ENCODE assay signal across 11 mouse cellular contexts in genomic region chr7:120913332-120913731, GRCm38 (mm10). TPM values are rescaled to one million over a fixed set of nuclear protein-coding genes. Genes with fewer than 3 reads are reported as not detected.
DNase-seq lines count a peak whose midpoint lies in the region; ATAC-seq and TF ChIP-seq lines count a peak whose summit lies in the region.
"Had no signal": no experiment of that assay in that cellular context is flagged by ENCODE, and none has a peak within 500 bp of the region (broad histone marks: within the 10 kb centered on the region; RNA-seq: fewer than 3 reads in every experiment).

No protein-coding gene starts in this region.

- no peaks in the 10 kb centered on the region for H3K27me3 ChIP-seq in forebrain, postnatal 0 days (ENCODE audit: insufficient read depth, low read length)
- no peaks in the 10 kb centered on the region for H3K27me3 ChIP-seq in forebrain, embryonic 11.5 days (ENCODE audit: control insufficient read depth, insufficient read depth, low read length)
- H3K27me3 ChIP-seq in CH12.LX (replicated peaks) = no peaks in the 10 kb centered on the region
- H3K27me3 ChIP-seq in liver, embryonic 14.5 days (ENCODE audit: control insufficient read depth, insufficient read depth, low read length) = no peaks in the 10 kb centered on the region
- H3K27me3 ChIP-seq: heart, embryonic 15.5 days; limb, embryonic 13.5 days had no signal

- peak; percentile 21; the same call in 1 of the 2 replicates for TF ChIP-seq CTCF in forebrain, postnatal 0 days (IDR thresholded peaks at IDR 0.05; ENCODE audit: low read depth)
- TF ChIP-seq CTCF in CH12.LX (conservative IDR thresholded peaks at IDR 0.05 in 1 of 2, IDR thresholded peaks at IDR 0.05 in 1 of 2; ENCODE audit: low read depth in 2 of 2, low read length in 2 of 2) = peak in 1 of 2 experiments; percentile 76; a peak in 2 of 4 replicates
- TF ChIP-seq CTCF in liver, embryonic 14.5 days (IDR thresholded peaks at IDR 0.05; ENCODE audit: low read depth) = peak; percentile 55

- H3K9me3 ChIP-seq in forebrain, postnatal 0 days (ENCODE audit: low read length) = no peaks in the 10 kb centered on the region
- H3K9me3 ChIP-seq in forebrain, embryonic 11.5 days (ENCODE audit: control insufficient read depth, low read length) = no peaks in the 10 kb centered on the region
- H3K9me3 ChIP-seq in CH12.LX (replicated peaks; ENCODE audit: low read length) = no peaks in the 10 kb centered on the region
- no peaks in the 10 kb centered on the region for H3K9me3 ChIP-seq in liver, embryonic 14.5 days (ENCODE audit: control insufficient read depth, low read length)
- H3K9me3 ChIP-seq: heart, embryonic 15.5 days; limb, embryonic 13.5 days had no signal

- H3K4me1 ChIP-seq in forebrain, postnatal 0 days (ENCODE audit: insufficient read depth) = no peaks in the 10 kb centered on the region
- no peaks in the 10 kb centered on the region for H3K4me1 ChIP-seq in forebrain, embryonic 11.5 days (replicated peaks; ENCODE audit: control insufficient read depth, insufficient read depth, low read length)
- peaks cover 0 to 14% of the 10 kb centered on the region in 2 experiments; a peak in 2 of 4 replicates for H3K4me1 ChIP-seq in CH12.LX (ENCODE audit: control insufficient read depth in 1 of 2, insufficient read depth in 2 of 2)
- peaks cover 0 to 8% of the 10 kb centered on the region in 2 experiments; a peak in 1 of 4 replicates for H3K4me1 ChIP-seq in liver, embryonic 14.5 days (replicated peaks; ENCODE audit: control insufficient read depth in 2 of 2, insufficient read depth in 2 of 2, low read length in 1 of 2)

- no peak overlapping the region for H3K4me3 ChIP-seq in forebrain, postnatal 0 days (ENCODE audit: low read depth, low read length)
- no peak overlapping the region for H3K4me3 ChIP-seq in forebrain, embryonic 11.5 days (ENCODE audit: low read depth, low read length)
- no peak overlapping the region for H3K4me3 ChIP-seq in CH12.LX (replicated peaks in 1 of 3; ENCODE audit: low read depth in 2 of 3, low read length in 2 of 3, poor library complexity in 1 of 3)
- no peak overlapping the region for H3K4me3 ChIP-seq in liver, embryonic 14.5 days (ENCODE audit: insufficient read depth in 1 of 2, low read depth in 2 of 2, low read length in 2 of 2)
- H3K4me3 ChIP-seq: heart, embryonic 15.5 days; limb, embryonic 13.5 days had no signal

- H3K9ac ChIP-seq in forebrain, postnatal 0 days = no peak overlapping the region
- no peak overlapping the region for H3K9ac ChIP-seq in forebrain, embryonic 11.5 days (ENCODE audit: low read length)
- H3K9ac ChIP-seq in CH12.LX (ENCODE audit: insufficient read depth, low read depth) = no peak overlapping the region
- no peak overlapping the region for H3K9ac ChIP-seq in liver, embryonic 14.5 days (replicated peaks)
- H3K9ac ChIP-seq: heart, embryonic 15.5 days; limb, embryonic 13.5 days had no signal

- WGBS in forebrain, postnatal 0 days = 39% methylated on average over 1 of the region's 1 CpGs
- 52% methylated on average over 1 of the region's 1 CpGs for WGBS in forebrain, embryonic 11.5 days
- WGBS in liver, embryonic 14.5 days (ENCODE audit: insufficient replicate concordance) = 5% methylated on average over 1 of the region's 1 CpGs

- in situ Hi-C loops in CH12.LX (cut with MboI; ENCODE audit: low pct_ligation_motif_present, low pct_unique_long_range_greater_than_20kb, low sequenced_read_pairs) = loop anchor here (5.0 kb wide), 1 partner anchor 76 kb away; no protein-coding TSS in a partner anchor

- TF ChIP-seq RAD21 in CH12.LX (IDR thresholded peaks at IDR 0.05; ENCODE audit: low read depth, low read length) = peak; percentile 70

- TF ChIP-seq POLR2A in CH12.LX (IDR thresholded peaks at IDR 0.05; ENCODE audit: low read depth, low read length) = no peak

- no peak overlapping the region for H3K27ac ChIP-seq in forebrain, postnatal 0 days (ENCODE audit: low read depth, low read length)
- H3K27ac ChIP-seq in forebrain, embryonic 11.5 days (ENCODE audit: low read depth, low read length) = no peak overlapping the region
- H3K27ac ChIP-seq in CH12.LX (ENCODE audit: insufficient read depth, low read depth) = no peak overlapping the region
- H3K27ac ChIP-seq in liver, embryonic 14.5 days = no peak overlapping the region
- H3K27ac ChIP-seq: heart, embryonic 15.5 days; limb, embryonic 13.5 days had no signal

- no peaks in the 10 kb centered on the region for H3K36me3 ChIP-seq in forebrain, postnatal 0 days (ENCODE audit: insufficient read depth)
- H3K36me3 ChIP-seq in forebrain, embryonic 11.5 days (ENCODE audit: control insufficient read depth, insufficient read depth, low read length) = no peaks in the 10 kb centered on the region
- no peaks in the 10 kb centered on the region for H3K36me3 ChIP-seq in CH12.LX (replicated peaks in 1 of 2; ENCODE audit: control insufficient read depth in 1 of 2, insufficient read depth in 1 of 2, low read length in 1 of 2)
- no peaks in the 10 kb centered on the region for H3K36me3 ChIP-seq in liver, embryonic 14.5 days (replicated peaks; ENCODE audit: control insufficient read depth, insufficient read depth, low read depth)
- H3K36me3 ChIP-seq: heart, embryonic 15.5 days; limb, embryonic 13.5 days had no signal

- dilution Hi-C loops in CH12.LX (cut with MboI; ENCODE audit: extremely low pct_ligation_motif_present, extremely low pct_unique_long_range_greater_than_20kb, low sequenced_read_pairs) = no loop called here

- no peak for DNase-seq in forebrain, postnatal 0 days
- DNase-seq in forebrain, embryonic 11.5 days (ENCODE audit: low spot score) = no peak
- DNase-seq in lung, postnatal 36 days = peak; percentile 57
- no peak for DNase-seq in lung, adult 18-20 months
- DNase-seq in CH12.LX (ENCODE audit: extremely low read depth) = peak; percentile 41
- peak; percentile 20 to 30 (median 23) for DNase-seq in liver, embryonic 14.5 days (ENCODE audit: low read depth in 3 of 3, low spot score in 3 of 3)
- no peak for DNase-seq in right cerebral cortex, postnatal 10 days (ENCODE audit: low spot score in 2 of 2)
- no peak for DNase-seq in left cerebral cortex, adult 9 months (ENCODE audit: low spot score in 2 of 2)
- DNase-seq: retina, postnatal 1 day had no signal

- ATAC-seq in forebrain, postnatal 0 days = no peak
- ATAC-seq in forebrain, embryonic 11.5 days (replicated peaks; ENCODE audit: low FRiP score) = no peak
- no peak for ATAC-seq in liver, embryonic 14.5 days (ENCODE audit: insufficient read depth)

- no peak overlapping the region for H3K4me2 ChIP-seq in forebrain, postnatal 0 days (ENCODE audit: low read depth)
- H3K4me2 ChIP-seq in forebrain, embryonic 11.5 days (ENCODE audit: low read depth, low read length, severe bottlenecking) = no peak overlapping the region
- H3K4me2 ChIP-seq in CH12.LX (ENCODE audit: insufficient read depth, low read depth, poor library complexity, severe bottlenecking) = 0 out of 2 replicates have a peak overlapping the region, but pooled peaks have one; percentile 4
- no peak overlapping the region for H3K4me2 ChIP-seq in liver, embryonic 14.5 days (ENCODE audit: low read depth)
- H3K4me2 ChIP-seq: heart, embryonic 15.5 days; limb, embryonic 13.5 days had no signal

- TF ChIP-seq EP300 in CH12.LX (IDR thresholded peaks at IDR 0.05; ENCODE audit: low read length) = no peak
- TF ChIP-seq EP300 in liver, embryonic 14.5 days (IDR thresholded peaks at IDR 0.05; ENCODE audit: low read depth) = no peak

- H3K79me2 ChIP-seq in CH12.LX (replicated peaks; ENCODE audit: control insufficient read depth, extremely low read depth, insufficient read depth, poor library complexity, severe bottlenecking) = no peaks in the 10 kb centered on the region

TF ChIP-seq in CH12.LX, 34 proteins besides CTCF, POLR2A, EP300 and RAD21:
- TF ChIP-seq MAFK (IDR thresholded peaks at IDR 0.05; ENCODE audit: insufficient replicate concordance, low read length) (no peak), SMC3 (IDR thresholded peaks at IDR 0.05; ENCODE audit: low read depth, low read length) (peak; percentile 84), MYC (IDR thresholded peaks at IDR 0.05; ENCODE audit: low read depth, low read length) (0 out of 2 replicates have a peak, but pooled peaks have one; percentile 22), MXI1 (IDR thresholded peaks at IDR 0.05; ENCODE audit: low read depth, low read length) (no peak), MAX (IDR thresholded peaks at IDR 0.05; ENCODE audit: low read length) (no peak), PAX5 (IDR thresholded peaks at IDR 0.05; ENCODE audit: low read length) (no peak), MEF2A (IDR thresholded peaks at IDR 0.05; ENCODE audit: borderline replicate concordance, low read depth, low read length) (no peak), BHLHE40 (IDR thresholded peaks at IDR 0.05; ENCODE audit: low read depth, low read length) (0 out of 2 replicates have a peak, but pooled peaks have one; percentile 17), GABPA (IDR thresholded peaks at IDR 0.05; ENCODE audit: insufficient replicate concordance, low read depth, low read length) (no peak), ELF1 (IDR thresholded peaks at IDR 0.05; ENCODE audit: low read depth, low read length) (peak; percentile 15; the same call in 1 of the 2 replicates), UBTF (IDR thresholded peaks at IDR 0.05; ENCODE audit: low read depth, low read length) (no peak), TBP (conservative IDR thresholded peaks at IDR 0.05; ENCODE audit: low read depth, low read length) (peak; percentile 82), SIN3A (IDR thresholded peaks at IDR 0.05; ENCODE audit: low read length) (no peak), JUND (conservative IDR thresholded peaks at IDR 0.05; ENCODE audit: low read depth, low read length) (no peak), ZC3H11A (IDR thresholded peaks at IDR 0.05; ENCODE audit: low read depth, low read length) (no peak), NRF1 (IDR thresholded peaks at IDR 0.05; ENCODE audit: low read depth, low read length) (no peak), TCF12 (IDR thresholded peaks at IDR 0.05; ENCODE audit: low read depth, low read length) (no peak), ZMIZ1 (IDR thresholded peaks at IDR 0.05; ENCODE audit: low read depth, low read length) (no peak), HCFC1 (IDR thresholded peaks at IDR 0.05; ENCODE audit: low read depth, low read length) (no peak)

RNA-seq across cellular contexts. Expression of gene Polr3e, which starts 4.2 kb away (rescaled TPM):
- total RNA-seq in forebrain, postnatal 0 days (2014; rRNA removed) = 28.3 and 31.2 TPM in 2 replicates
- polyA plus RNA-seq in forebrain, postnatal 0 days (2015; fragmentation: Nextera tagmentation; extraction: Ambion mirVana) = 18.1 and 20.9 TPM in 2 replicates
- polyA plus RNA-seq in forebrain, embryonic 11.5 days (2014; fragmentation: Nextera tagmentation; extraction: Ambion mirVana) = 27.1 and 29.1 TPM in 2 replicates
- total RNA-seq in CH12.LX (2012; rRNA removed) (33.6 and 33.7 TPM in 2 replicates), CH12.LX (2014; rRNA removed) (22.3 and 25.3 TPM in 2 replicates)
- polyA plus RNA-seq in CH12.LX (2012; ENCODE audit: insufficient read length, low read depth) = 38.1 and 38.2 TPM in 2 replicates
- polyA plus RNA-seq in liver, embryonic 14.5 days (2012; rRNA removed) = 5.8 and 9.2 TPM in 2 replicates
- 6.6 and 7.1 TPM in 2 replicates for polyA plus RNA-seq in liver, embryonic 14.5 days (2014; fragmentation: Nextera tagmentation; extraction: Ambion mirVana)

Comparison
In these comparisons a context has a peak if more than half of its experiments do, and no peak if none do; other contexts are left out.
1. DNase-seq: peak in lung, postnatal 36 days (single experiment), CH12.LX (single experiment) and liver, embryonic 14.5 days (3 of 3); none in forebrain, postnatal 0 days (single experiment), forebrain, embryonic 11.5 days (single experiment), lung, adult 18-20 months (0 of 2), right cerebral cortex, postnatal 10 days (0 of 2) and left cerebral cortex, adult 9 months (0 of 2).